Mouse (Mus musculus) G1E (cell line): ENCODE results near the gene Nol10. TPM values are rescaled to one million over a fixed set of nuclear protein-coding genes. Genes with fewer than 3 reads are reported as not detected.
"Not testable (repeated sequence)": the region's sequence is repeated elsewhere in the genome, so short reads cannot be mapped to it uniquely, and the experiment has no call there.

Source experiments
- ATAC-seq: 2 replicates; pipeline ENCODE4 v1.8.0; 2016; ENCODE audit warnings: mild to moderate bottlenecking; ENCODE audit not compliant: insufficient number of reproducible peaks, poor library complexity, low FRiP score, severe bottlenecking; ENCODE audit errors: extremely low read depth
- DNase-seq: peaks from one replicate; pipeline ENCODE4 v3.0.0; 2012; ENCODE audit warnings: low spot score
- H3K27me3 ChIP-seq: 2 replicates; pipeline ENCODE4 v1.6.1; 2012; ENCODE audit warnings: mild to moderate bottlenecking, low read length, inconsistent platforms; ENCODE audit not compliant: insufficient read depth
- H3K36me3 ChIP-seq: replicated peaks from 2 replicates; pipeline ENCODE3; 2012; ENCODE audit warnings: mild to moderate bottlenecking, inconsistent platforms
- H3K4me1 ChIP-seq: 2 replicates; pipeline ENCODE4 v1.6.1; 2012; ENCODE audit warnings: low read depth, low read length, inconsistent platforms, mixed read lengths; ENCODE audit not compliant: insufficient read depth
- H3K4me3 ChIP-seq: 2 replicates; pipeline ENCODE4 v1.5.1; 2012; ENCODE audit warnings: low read depth, mild to moderate bottlenecking, inconsistent platforms, low read length, moderate library complexity, mixed read lengths
- H3K9me3 ChIP-seq: replicated peaks from 2 replicates; pipeline ENCODE4 v1.6.1; 2012; ENCODE audit warnings: inconsistent platforms
- CTCF ChIP-seq: IDR thresholded peaks from 2 replicates; pipeline ENCODE4 v1.5.1; 2012; ENCODE audit warnings: low read depth, low read length, inconsistent platforms, mixed read lengths
- GATA1 ChIP-seq: IDR thresholded peaks from 2 replicates; pipeline ENCODE4 v1.6.1; 2012; ENCODE audit warnings: borderline replicate concordance, low read length, inconsistent platforms, mixed read lengths
- GATA2 ChIP-seq: IDR thresholded peaks from 2 replicates; pipeline ENCODE4 v1.6.1; 2012; ENCODE audit warnings: low read depth, low read length, inconsistent platforms, borderline replicate concordance
- POLR2AphosphoS5 ChIP-seq: IDR thresholded peaks from 2 replicates; pipeline ENCODE4 v1.6.1; 2012; ENCODE audit warnings: low read depth, low read length, inconsistent platforms; ENCODE audit not compliant: insufficient replicate concordance
- TAL1 ChIP-seq: conservative IDR thresholded peaks from 2 replicates; pipeline ENCODE4 v1.6.1; 2012; ENCODE audit warnings: low read depth, low read length, inconsistent platforms, mixed read lengths
- polyA plus RNA-seq: library from polyadenylated mRNA; stranded (reverse); fragments of >175 nt; gene quantifications from 2 replicates; pipeline ENCODE4 v1.2.3, GENCODE M21; 2012
- total RNA-seq, 2 experiments: library from RNA; stranded (forward) in 1 of 2; stranded (reverse) in 1 of 2; fragments of 200-1000 nt in 1 of 2; fragments of >200 nt in 1 of 2; fragmentation: Nextera tagmentation in 1 of 2; gene quantifications; 2 replicates each; pipeline ENCODE4 v1.2.3; 2014 to 2017

Gene Nol10
- total and polyA plus RNA-seq, 3 experiments: 10.2 to 25.7 (median 18.6) TPM

DNA sequence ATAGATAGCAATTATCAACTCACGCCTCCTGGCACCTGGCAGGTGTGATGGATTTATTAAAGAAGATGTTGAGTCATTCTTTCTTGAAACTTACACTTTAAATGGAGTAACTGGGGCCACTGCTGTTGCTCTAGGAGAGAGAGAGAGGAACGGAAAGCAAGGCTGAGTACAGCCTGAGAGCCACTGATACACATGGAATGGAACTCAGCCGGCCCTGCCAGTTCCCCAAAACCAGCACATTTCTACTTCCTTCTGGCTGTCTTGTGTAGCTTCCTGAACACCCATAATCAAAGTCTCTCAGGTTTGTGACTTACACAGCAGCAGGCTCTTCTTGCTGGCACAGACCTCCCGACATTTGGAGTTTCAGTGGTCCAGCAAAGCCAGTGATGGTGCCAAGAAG lies 118.5 kb downstream of the Nol10 start:
- Histone ChIP-seq H3K4me3 (no peak overlapping the region), H3K27me3 (peaks cover 20% of the 10 kb centered on the region), H3K36me3 (no peaks in the 10 kb centered on the region), H3K4me1 (no peaks in the 10 kb centered on the region), H3K9me3 (no peaks in the 10 kb centered on the region)
- no peak for DNase-seq
- TF ChIP-seq GATA2 (no peak), GATA1 (no peak), CTCF (no peak), TAL1 (no peak), POLR2AphosphoS5 (no peak)
- ATAC-seq: no peak

GRCm38 (mm10) chr12:17468359-17468758 lies 120.1 kb downstream of the Nol10 start:
- no peak overlapping the region for H3K4me3 ChIP-seq
- no peaks in the 10 kb centered on the region for H3K9me3 ChIP-seq
- no peaks in the 10 kb centered on the region for H3K36me3 ChIP-seq
- no peak for TF ChIP-seq GATA1
- no peak for TF ChIP-seq TAL1
- TF ChIP-seq CTCF: no peak
- no peak for TF ChIP-seq POLR2AphosphoS5
- no peak for TF ChIP-seq GATA2
- H3K4me1 ChIP-seq: no peaks in the 10 kb centered on the region
- ATAC-seq (no peak), DNase-seq (no peak)
- peaks cover 23% of the 10 kb centered on the region for H3K27me3 ChIP-seq

DNA sequence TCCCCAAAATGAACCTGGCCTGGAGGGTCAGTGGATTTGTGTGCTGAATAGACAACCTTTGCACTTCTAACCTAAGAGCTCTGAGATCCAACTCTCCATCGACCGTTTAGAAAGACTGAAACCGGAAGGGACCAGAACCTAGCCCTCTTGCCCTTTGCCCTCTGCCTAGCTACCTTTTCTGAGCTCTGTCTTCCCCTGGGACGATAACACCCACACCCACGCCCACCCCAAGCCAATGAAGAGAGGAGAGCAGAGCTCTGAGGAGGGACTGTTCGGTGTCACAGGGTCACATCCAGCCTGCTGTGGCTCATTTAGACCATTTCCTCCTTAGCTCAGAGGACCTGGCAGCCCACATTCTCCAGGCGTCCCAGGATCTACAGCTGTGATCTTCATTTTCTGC lies 121.6 kb downstream of the Nol10 start:
- DNase-seq: no peak
- Histone ChIP-seq H3K4me3 (no peak overlapping the region), H3K9me3 (no peaks in the 10 kb centered on the region), H3K4me1 (peaks cover 3% of the 10 kb centered on the region; the same call in 1 of the 2 replicates), H3K36me3 (no peaks in the 10 kb centered on the region), H3K27me3 (peaks cover 26% of the 10 kb centered on the region)
- ATAC-seq: no peak
- TF ChIP-seq POLR2AphosphoS5: no peak
- no peak for TF ChIP-seq GATA2
- TF ChIP-seq GATA1: no peak
- no peak for TF ChIP-seq CTCF
- TF ChIP-seq TAL1: no peak

GRCm38 (mm10) chr12:17470528-17470927 lies 122.3 kb downstream of the Nol10 start:
- not testable (repeated sequence) for ATAC-seq, H3K36me3 ChIP-seq, H3K4me3 ChIP-seq, DNase-seq, H3K4me1 ChIP-seq, H3K9me3 ChIP-seq
- H3K27me3 ChIP-seq: peaks cover 25% of the 10 kb centered on the region

GRCm38 (mm10) chr12:17471405-17471804 lies 123.1 kb downstream of the Nol10 start:
- Histone ChIP-seq H3K4me1 (peaks cover 3% of the 10 kb centered on the region; the same call in 1 of the 2 replicates), H3K36me3 (no peaks in the 10 kb centered on the region), H3K9me3 (no peaks in the 10 kb centered on the region), H3K4me3 (no peak overlapping the region), H3K27me3 (peaks cover 21% of the 10 kb centered on the region)
- no peak for TF ChIP-seq CTCF
- TF ChIP-seq POLR2AphosphoS5: no peak
- TF ChIP-seq GATA2: no peak
- no peak for TF ChIP-seq TAL1
- no peak for TF ChIP-seq GATA1
- DNase-seq (no peak), ATAC-seq (no peak)

DNA sequence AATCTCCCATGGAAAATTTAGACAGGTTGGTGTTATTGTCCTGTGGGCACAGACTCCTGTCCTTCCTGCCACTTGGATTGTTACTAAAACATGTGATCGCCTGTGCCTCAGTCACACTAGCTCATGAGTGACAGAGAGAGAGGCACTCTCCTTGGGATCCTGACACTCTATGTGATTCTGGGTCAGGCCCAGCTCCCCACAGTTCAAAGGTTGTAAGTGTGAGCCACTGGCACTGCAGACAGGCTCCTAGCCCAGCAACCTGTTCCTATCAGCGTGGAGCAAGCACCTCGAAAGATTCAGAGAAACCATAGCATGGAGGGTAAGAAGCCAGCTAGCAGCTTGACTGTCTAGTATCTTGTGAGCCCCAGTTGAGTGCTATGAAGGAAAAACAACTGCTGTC lies 124.9 kb downstream of the Nol10 start:
- no peak for TF ChIP-seq TAL1
- TF ChIP-seq CTCF: no peak
- TF ChIP-seq GATA1: no peak
- TF ChIP-seq POLR2AphosphoS5: no peak
- no peak for TF ChIP-seq GATA2
- DNase-seq (no peak), ATAC-seq (no peak)
- H3K36me3 ChIP-seq: no peaks in the 10 kb centered on the region
- H3K9me3 ChIP-seq: no peaks in the 10 kb centered on the region
- H3K4me3 ChIP-seq: no peak overlapping the region
- H3K27me3 ChIP-seq: peaks cover 15% of the 10 kb centered on the region
- H3K4me1 ChIP-seq: peaks cover 3% of the 10 kb centered on the region; the same call in 1 of the 2 replicates

DNA sequence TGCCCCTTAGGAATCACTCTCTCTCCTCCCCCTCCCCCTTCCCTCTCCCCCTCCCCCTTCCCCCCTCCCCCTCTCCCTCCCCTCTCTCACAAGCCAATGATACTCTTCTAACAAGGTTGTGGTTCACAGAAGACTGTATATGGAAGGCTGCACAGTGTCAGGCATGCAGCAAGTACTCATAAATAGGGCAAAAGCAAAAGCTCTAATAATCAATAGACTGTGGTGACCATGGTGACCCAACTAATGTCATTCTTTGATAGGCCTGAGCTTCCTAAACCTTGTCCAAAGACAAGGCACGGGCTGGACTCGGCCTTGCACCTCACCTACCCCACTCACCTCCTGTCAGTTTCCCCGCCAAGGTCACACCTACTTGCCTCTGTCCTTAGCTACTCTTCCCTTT lies 125.6 kb downstream of the Nol10 start:
- ATAC-seq: no peak
- Histone ChIP-seq H3K4me3 (no peak overlapping the region), H3K9me3 (no peaks in the 10 kb centered on the region), H3K27me3 (peaks cover 14% of the 10 kb centered on the region), H3K36me3 (no peaks in the 10 kb centered on the region), H3K4me1 (peaks cover 3% of the 10 kb centered on the region; the same call in 1 of the 2 replicates)
- TF ChIP-seq TAL1: no peak
- no peak for DNase-seq
